Mouse (Mus musculus): ENCODE measurements at regions not wholly inside any gene's neighbourhood (a gene's known extent, or its start where the extent isn't known, plus 50 kb on each side); places are given as distances from the start of the nearest gene placed in this dataset.
A peak's percentile ranks its signal among the peaks of the same experiment; 100 is the strongest.
"Not testable (repeated sequence)": the region's sequence is repeated elsewhere in the genome, so short reads cannot be mapped to it uniquely, and the experiment has no call there.

DNA sequence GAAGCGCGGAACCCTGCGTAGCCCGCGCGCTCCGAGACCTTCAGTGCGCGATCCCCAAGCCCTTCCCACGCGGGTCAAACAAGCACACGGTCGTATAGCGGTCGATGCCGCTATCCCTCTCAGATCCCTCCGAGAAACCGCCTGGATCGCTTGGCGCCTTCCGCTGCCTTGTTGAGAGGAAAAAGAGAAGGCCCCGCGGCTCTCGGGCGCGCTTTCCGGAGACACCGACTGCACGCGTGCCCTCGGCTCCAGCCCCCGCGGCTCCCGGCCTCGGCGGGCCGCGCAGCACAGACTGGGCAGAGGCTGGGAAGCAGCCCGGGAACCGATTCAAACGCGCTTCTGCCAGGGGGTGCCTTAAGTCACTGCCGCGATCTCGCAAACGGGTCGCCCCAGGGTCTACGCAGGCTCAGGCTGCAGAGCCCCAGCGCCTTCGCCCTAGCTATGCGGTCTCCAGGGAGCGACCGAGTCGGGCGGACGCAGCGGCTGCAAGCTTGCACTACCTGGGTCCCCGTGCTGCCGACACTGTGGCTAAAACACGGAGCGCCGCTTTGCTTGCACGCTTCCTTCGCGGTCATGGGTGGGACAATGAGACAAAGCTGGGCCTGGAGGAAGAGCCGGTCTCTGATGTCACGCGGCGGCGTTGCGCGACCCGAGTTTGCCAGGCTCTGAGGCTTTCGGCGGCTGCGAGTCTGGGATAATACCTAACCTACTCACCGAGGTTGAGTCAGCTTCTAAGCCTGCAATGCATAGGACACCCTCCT lies 87.3 kb downstream of the Crisp4 start:
- Histone ChIP-seq H3K27me3 (ENCODE audit: control insufficient read depth, insufficient read depth, low read length) (peaks cover 34% of the 10 kb centered on the region; the same call in 1 of the 2 replicates), H3K9ac (replicated peaks; ENCODE audit: low read length) (peak overlapping the region; percentile 80), H3K4me3 (replicated peaks; ENCODE audit: low read depth, low read length) (peak overlapping the region; percentile 74), H3K36me3 (ENCODE audit: control insufficient read depth, insufficient read depth, low read length) (no peaks in the 10 kb centered on the region), H3K4me2 (ENCODE audit: low read length) (peak overlapping the region; percentile 96), H3K9me3 (ENCODE audit: control insufficient read depth, low read length) (no peaks in the 10 kb centered on the region), H3K27ac (replicated peaks; ENCODE audit: low read depth, low read length) (peak overlapping the region; percentile 65), H3K4me1 (ENCODE audit: control insufficient read depth, insufficient read depth, low read length) (0 out of 2 replicates have a peak, but pooled peaks cover 7% of the 10 kb centered on the region)
- DNase-seq, result peak; percentile 79
- ATAC-seq (ENCODE audit: low FRiP score, low TSS enrichment), result peak; percentile 79
- WGBS, result under 1% methylated on average over 77 of the region's 77 CpGs

DNA sequence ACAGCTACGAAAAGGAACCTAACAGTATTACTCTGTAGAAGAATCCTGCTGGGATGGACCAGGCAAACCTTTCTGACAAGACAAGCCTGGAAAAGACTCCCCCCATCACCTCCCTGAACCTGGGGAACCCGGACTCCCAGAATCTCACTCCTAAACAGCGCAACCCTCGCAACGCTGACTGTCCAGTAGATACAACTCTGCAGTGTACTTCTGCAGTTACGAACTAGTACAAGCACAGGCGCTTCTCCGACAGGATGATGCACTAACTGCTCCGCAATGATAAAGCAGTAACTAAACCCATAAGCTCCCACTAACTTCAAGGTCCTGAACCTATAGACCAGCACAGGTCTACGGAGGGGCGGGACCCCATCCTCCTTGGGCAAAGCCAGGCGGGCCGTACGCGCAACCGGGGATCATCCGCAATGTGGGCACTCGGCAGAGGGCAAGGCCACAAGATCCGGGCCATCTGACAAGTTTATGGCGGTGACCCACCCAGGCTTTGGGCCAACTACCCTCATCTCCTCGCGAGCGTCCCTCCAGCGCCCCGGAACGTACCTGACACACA lies 88.0 kb downstream of the Crisp4 start:
- Histone ChIP-seq H3K4me2 (ENCODE audit: low read length) (peak overlapping the region; percentile 96), H3K4me1 (ENCODE audit: control insufficient read depth, insufficient read depth, low read length) (0 out of 2 replicates have a peak, but pooled peaks cover 7% of the 10 kb centered on the region), H3K4me3 (replicated peaks; ENCODE audit: low read depth, low read length) (peak overlapping the region; percentile 74), H3K9me3 (ENCODE audit: control insufficient read depth, low read length) (no peaks in the 10 kb centered on the region), H3K27me3 (ENCODE audit: control insufficient read depth, insufficient read depth, low read length) (peaks cover 34% of the 10 kb centered on the region; the same call in 1 of the 2 replicates), H3K36me3 (ENCODE audit: control insufficient read depth, insufficient read depth, low read length) (no peaks in the 10 kb centered on the region), H3K9ac (replicated peaks; ENCODE audit: low read length) (peak overlapping the region; percentile 80), H3K27ac (replicated peaks; ENCODE audit: low read depth, low read length) (peak overlapping the region; percentile 65; the same call in 1 of the 2 replicates)
- ATAC-seq (ENCODE audit: low FRiP score, low TSS enrichment) (peak; percentile 22), DNase-seq (peak; percentile 52)
- WGBS, result 1% methylated on average over 26 of the region's 26 CpGs

DNA sequence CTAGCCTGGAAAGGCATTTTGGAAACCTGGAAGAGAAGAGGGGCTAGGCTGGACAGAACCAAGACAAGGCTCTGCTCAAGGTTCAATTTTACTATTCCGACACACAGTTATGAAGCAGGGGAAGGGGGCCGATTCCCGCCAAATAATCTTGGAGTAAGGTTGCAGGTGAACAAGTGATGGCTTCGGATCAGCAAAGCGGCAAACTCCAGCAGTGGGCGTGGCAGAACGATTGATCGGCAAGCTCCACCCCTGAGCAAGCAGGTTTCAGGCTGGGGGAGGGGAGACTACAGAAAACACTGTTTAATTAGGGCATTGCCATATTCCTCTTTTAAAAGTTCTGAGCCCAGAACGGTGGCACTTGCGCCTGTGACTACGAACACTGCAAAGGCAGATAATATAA lies 88.7 kb downstream of the Crisp4 start:
- not testable (repeated sequence) for ATAC-seq (ENCODE audit: low FRiP score, low TSS enrichment); H3K4me1 ChIP-seq (ENCODE audit: control insufficient read depth, insufficient read depth, low read length); H3K9me3 ChIP-seq (ENCODE audit: control insufficient read depth, low read length); H3K9ac ChIP-seq (replicated peaks; ENCODE audit: low read length); H3K27ac ChIP-seq (replicated peaks; ENCODE audit: low read depth, low read length); H3K36me3 ChIP-seq (ENCODE audit: control insufficient read depth, insufficient read depth, low read length)
- peaks cover 34% of the 10 kb centered on the region; the same call in 1 of the 2 replicates for H3K27me3 ChIP-seq (ENCODE audit: control insufficient read depth, insufficient read depth, low read length)
- DNase-seq, result peak; percentile 8
- WGBS, result 9% methylated on average over 11 of the region's 11 CpGs
- H3K4me2 ChIP-seq (ENCODE audit: low read length), result peak overlapping the region; percentile 96
- H3K4me3 ChIP-seq (replicated peaks; ENCODE audit: low read depth, low read length), result peak overlapping the region; percentile 74

- no peak overlapping the region for H3K27ac ChIP-seq (replicated peaks; ENCODE audit: low read depth, low read length)
- H3K9me3 ChIP-seq (ENCODE audit: control insufficient read depth, low read length), result no peaks in the 10 kb centered on the region
Measured at GRCm38 (mm10) chr1:18030226-18030625, 115.5 kb downstream of the Crisp4 start.

DNA sequence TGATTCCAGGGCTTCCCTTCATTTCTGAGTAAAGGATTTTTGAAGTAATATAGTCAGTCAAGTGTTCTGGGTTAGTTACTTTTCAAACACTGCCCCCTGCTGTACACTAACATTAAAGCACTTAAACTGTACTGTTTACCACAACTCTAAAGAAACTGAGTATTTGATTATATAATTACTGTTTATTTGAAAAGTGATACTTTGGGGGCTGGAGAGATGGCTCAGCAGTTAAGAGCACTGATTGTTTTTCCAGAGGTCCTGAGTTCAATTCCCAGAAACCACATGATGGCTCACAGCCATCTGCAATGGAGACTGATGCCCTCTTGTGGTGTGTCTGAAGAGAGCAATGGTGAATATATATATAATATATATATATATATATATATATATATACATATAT lies 132.8 kb downstream of the Crisp4 start:
- H3K4me2 ChIP-seq (ENCODE audit: low read length); H3K36me3 ChIP-seq (ENCODE audit: control insufficient read depth, insufficient read depth, low read length); H3K9me3 ChIP-seq (ENCODE audit: control insufficient read depth, low read length); H3K9ac ChIP-seq (replicated peaks; ENCODE audit: low read length); ATAC-seq (ENCODE audit: low FRiP score, low TSS enrichment); H3K27ac ChIP-seq (replicated peaks; ENCODE audit: low read depth, low read length); H3K27me3 ChIP-seq (ENCODE audit: control insufficient read depth, insufficient read depth, low read length); H3K4me3 ChIP-seq (replicated peaks; ENCODE audit: low read depth, low read length); H3K4me1 ChIP-seq (ENCODE audit: control insufficient read depth, insufficient read depth, low read length): not testable (repeated sequence)
- peak; percentile 63 for DNase-seq

More at GRCm38 (mm10) chr1:18030226-18030625, 115.5 kb downstream of the Crisp4 start:
- Histone ChIP-seq H3K4me2 (ENCODE audit: low read length) (no peak overlapping the region), H3K4me1 (ENCODE audit: control insufficient read depth, insufficient read depth, low read length) (no peaks in the 10 kb centered on the region), H3K36me3 (ENCODE audit: control insufficient read depth, insufficient read depth, low read length) (no peaks in the 10 kb centered on the region), H3K9ac (replicated peaks; ENCODE audit: low read length) (no peak overlapping the region), H3K27me3 (ENCODE audit: control insufficient read depth, insufficient read depth, low read length) (no peaks in the 10 kb centered on the region), H3K4me3 (replicated peaks; ENCODE audit: low read depth, low read length) (no peak overlapping the region)
- ATAC-seq (ENCODE audit: low FRiP score, low TSS enrichment) (no peak), DNase-seq (no peak)
- WGBS, result 76% methylated on average over 3 of the region's 3 CpGs

DNA sequence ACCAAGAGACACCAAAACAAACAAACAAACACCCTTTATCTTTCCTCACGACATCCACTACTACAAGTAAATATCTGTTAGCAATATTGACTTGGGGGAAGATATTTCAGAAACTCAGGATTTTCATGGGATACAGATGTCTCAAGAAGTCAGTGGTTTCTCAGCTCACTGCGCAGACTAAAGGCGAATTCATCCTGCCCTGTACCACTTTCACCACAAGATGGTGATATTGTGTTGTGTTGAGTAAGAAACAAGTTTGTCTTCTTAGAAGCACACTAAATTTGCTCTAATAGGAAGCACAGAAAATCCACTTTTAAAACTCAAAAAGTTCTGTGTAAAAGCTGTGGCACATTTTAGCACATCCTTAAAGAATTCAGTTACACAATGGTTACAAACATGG lies 165.1 kb downstream of the Crisp4 start:
- Histone ChIP-seq H3K27ac (replicated peaks; ENCODE audit: low read depth, low read length) (no peak overlapping the region), H3K9ac (replicated peaks; ENCODE audit: low read length) (no peak overlapping the region), H3K4me1 (ENCODE audit: control insufficient read depth, insufficient read depth, low read length) (no peaks in the 10 kb centered on the region), H3K4me2 (ENCODE audit: low read length) (no peak overlapping the region), H3K4me3 (replicated peaks; ENCODE audit: low read depth, low read length) (no peak overlapping the region), H3K9me3 (ENCODE audit: control insufficient read depth, low read length) (no peaks in the 10 kb centered on the region), H3K36me3 (ENCODE audit: control insufficient read depth, insufficient read depth, low read length) (no peaks in the 10 kb centered on the region), H3K27me3 (ENCODE audit: control insufficient read depth, insufficient read depth, low read length) (no peaks in the 10 kb centered on the region)
- DNase-seq, result peak; percentile 87
- WGBS, result 15% methylated on average over 3 of the region's 3 CpGs
- ATAC-seq (ENCODE audit: low FRiP score, low TSS enrichment), result peak; percentile 78; the same call in 1 of the 2 replicates

DNA sequence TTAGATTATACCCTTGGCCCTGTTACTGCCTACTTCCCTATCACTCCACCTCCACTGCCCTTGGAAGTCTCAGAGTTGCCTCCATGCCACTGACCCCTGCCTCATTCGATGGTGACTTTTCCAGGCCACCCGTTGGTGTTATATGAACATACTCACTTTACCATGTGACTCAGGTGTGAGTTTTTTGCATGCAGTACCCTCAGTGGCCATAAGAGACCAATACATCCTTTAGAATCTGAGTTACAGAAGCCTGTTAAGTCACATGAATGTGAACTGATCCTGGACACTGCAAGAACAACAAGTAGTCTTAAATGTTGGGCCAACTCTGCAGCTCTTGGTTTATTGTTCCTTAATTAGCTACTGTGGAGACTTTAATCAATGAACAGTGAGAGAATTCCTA lies 167.6 kb downstream of the Crisp4 start:
- no peak overlapping the region for H3K4me2 ChIP-seq (ENCODE audit: low read length)
- H3K9ac ChIP-seq (replicated peaks; ENCODE audit: low read length), result no peak overlapping the region
- DNase-seq (no peak), ATAC-seq (ENCODE audit: low FRiP score, low TSS enrichment) (0 out of 2 replicates have a peak, but pooled peaks have one; percentile 11)
- no peak overlapping the region for H3K27ac ChIP-seq (replicated peaks; ENCODE audit: low read depth, low read length)
- H3K4me1 ChIP-seq (ENCODE audit: control insufficient read depth, insufficient read depth, low read length), result no peaks in the 10 kb centered on the region
- WGBS, result 77% methylated on average over 2 of the region's 2 CpGs
- no peak overlapping the region for H3K4me3 ChIP-seq (replicated peaks; ENCODE audit: low read depth, low read length)
- H3K36me3 ChIP-seq (ENCODE audit: control insufficient read depth, insufficient read depth, low read length), result no peaks in the 10 kb centered on the region
- H3K27me3 ChIP-seq (ENCODE audit: control insufficient read depth, insufficient read depth, low read length), result no peaks in the 10 kb centered on the region
- H3K9me3 ChIP-seq (ENCODE audit: control insufficient read depth, low read length), result no peaks in the 10 kb centered on the region

- ATAC-seq (ENCODE audit: low FRiP score, low TSS enrichment); H3K4me2 ChIP-seq (ENCODE audit: low read length); DNase-seq; H3K36me3 ChIP-seq (ENCODE audit: control insufficient read depth, insufficient read depth, low read length); H3K27ac ChIP-seq (replicated peaks; ENCODE audit: low read depth, low read length); H3K9ac ChIP-seq (replicated peaks; ENCODE audit: low read length); H3K9me3 ChIP-seq (ENCODE audit: control insufficient read depth, low read length); H3K27me3 ChIP-seq (ENCODE audit: control insufficient read depth, insufficient read depth, low read length); H3K4me1 ChIP-seq (ENCODE audit: control insufficient read depth, insufficient read depth, low read length); H3K4me3 ChIP-seq (replicated peaks; ENCODE audit: low read depth, low read length): not testable (repeated sequence)
- 97% methylated on average over 14 of the region's 21 CpGs for WGBS
Measured at GRCm38 (mm10) chr1:17956881-17957280, 188.8 kb downstream of the Crisp4 start.

All from midbrain, embryonic 14.5 days (tissue).